Mouse (Mus musculus): ENCODE results near the gene Tbl2.

Tbl2 gene

GRCm38 (mm10) chr5:135149053-135149819, at the start of gene Tbl2:
Tbl2 (plus strand) TSS chr5:135149657.
- DNase-seq (ENCODE audit: low spot score in 2 of 2): peak; percentile 97 to 98

GRCm38 (mm10) chr5:135100981-135101380, 48.5 kb upstream of the Tbl2 start:
- DNase-seq (ENCODE audit: low spot score in 2 of 2): no peak

- no peak for DNase-seq (ENCODE audit: low spot score in 2 of 2)
Measured at GRCm38 (mm10) chr5:135103999-135104660, 45.3 kb upstream of the Tbl2 start.

GRCm38 (mm10) chr5:135106758-135107256, 42.6 kb upstream of the Tbl2 start:
- DNase-seq (ENCODE audit: low spot score in 2 of 2): peak; percentile 68 to 69

GRCm38 (mm10) chr5:135107521-135108501, 41.6 kb upstream of the Tbl2 start:
- DNase-seq (ENCODE audit: low spot score in 2 of 2): peak in 1 of 2 experiments; percentile 11

- DNase-seq (ENCODE audit: low spot score in 2 of 2): no peak
Measured at GRCm38 (mm10) chr5:135109017-135109416, 40.4 kb upstream of the Tbl2 start.

GRCm38 (mm10) chr5:135109426-135109825, 40.0 kb upstream of the Tbl2 start:
- no peak for DNase-seq (ENCODE audit: low spot score in 2 of 2)

- DNase-seq (ENCODE audit: low spot score in 2 of 2): no peak
Measured at GRCm38 (mm10) chr5:135109976-135110375, 39.5 kb upstream of the Tbl2 start.

GRCm38 (mm10) chr5:135113782-135114181, 35.7 kb upstream of the Tbl2 start:
- no peak for DNase-seq (ENCODE audit: low spot score in 2 of 2)

- DNase-seq (ENCODE audit: low spot score in 2 of 2): no peak
Measured at GRCm38 (mm10) chr5:135115241-135115640, 34.2 kb upstream of the Tbl2 start.

GRCm38 (mm10) chr5:135118589-135119081, 30.8 kb upstream of the Tbl2 start:
- peak in 1 of 2 experiments; percentile 24 for DNase-seq (ENCODE audit: low spot score in 2 of 2)

- no peak for DNase-seq (ENCODE audit: low spot score in 2 of 2)
Measured at GRCm38 (mm10) chr5:135120753-135121152, 28.7 kb upstream of the Tbl2 start.

GRCm38 (mm10) chr5:135126121-135126520, 23.3 kb upstream of the Tbl2 start:
- DNase-seq (ENCODE audit: low spot score in 2 of 2): peak; percentile 29 to 45

GRCm38 (mm10) chr5:135127669-135128068, 21.8 kb upstream of the Tbl2 start:
- DNase-seq (ENCODE audit: low spot score in 2 of 2): peak in 1 of 2 experiments; percentile 11

GRCm38 (mm10) chr5:135129747-135130146, 19.7 kb upstream of the Tbl2 start:
- DNase-seq (ENCODE audit: low spot score in 2 of 2): no peak

GRCm38 (mm10) chr5:135133736-135134405, 15.6 kb upstream of the Tbl2 start:
- DNase-seq (ENCODE audit: low spot score in 2 of 2): no peak

GRCm38 (mm10) chr5:135134534-135134933, 14.9 kb upstream of the Tbl2 start:
- DNase-seq (ENCODE audit: low spot score in 2 of 2): no peak

- DNase-seq (ENCODE audit: low spot score in 2 of 2): no peak
Measured at GRCm38 (mm10) chr5:135139881-135140280, 9.6 kb upstream of the Tbl2 start.

- no peak for DNase-seq (ENCODE audit: low spot score in 2 of 2)
Measured at GRCm38 (mm10) chr5:135144469-135144868, 5.0 kb upstream of the Tbl2 start.

GRCm38 (mm10) chr5:135145532-135145931, 3.9 kb upstream of the Tbl2 start:
- DNase-seq (ENCODE audit: low spot score in 2 of 2): no peak

- no peak for DNase-seq (ENCODE audit: low spot score in 2 of 2)
Measured at GRCm38 (mm10) chr5:135145955-135146354, 3.5 kb upstream of the Tbl2 start.
